ENCODE assay signal across 11 mouse cellular contexts in the genomic region with DNA sequence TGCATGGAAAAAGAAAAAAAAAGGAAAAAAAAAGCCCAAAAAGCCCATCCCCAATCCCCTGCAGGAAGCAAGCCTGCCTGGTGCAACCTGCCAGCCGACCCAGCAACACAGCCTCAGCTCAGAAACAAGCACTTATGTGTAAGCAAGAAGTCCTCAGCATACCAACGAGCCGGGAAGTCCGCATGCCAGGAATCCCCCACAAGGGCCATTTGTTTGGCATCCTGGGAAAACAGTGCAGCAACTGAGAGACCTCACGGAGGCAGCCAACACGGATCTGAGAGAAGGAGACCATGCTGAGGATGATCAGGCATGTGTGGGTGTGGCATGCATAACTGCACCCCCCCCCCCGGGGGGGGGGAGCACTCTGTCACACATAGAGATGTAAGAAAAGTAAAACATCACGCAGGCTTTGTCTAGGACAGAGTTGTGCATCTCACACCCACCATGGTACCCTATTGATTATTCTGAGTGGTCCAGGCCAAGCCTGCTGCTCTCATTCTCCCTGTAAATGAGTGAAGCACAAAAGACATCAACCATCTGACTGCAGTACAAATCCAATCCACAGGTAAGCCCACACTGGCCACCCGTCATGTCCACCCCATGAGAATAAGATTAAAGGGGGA. TPM values are rescaled to one million over a fixed set of nuclear protein-coding genes. Genes with fewer than 3 reads are reported as not detected.
DNase-seq lines count a peak whose midpoint lies in the region; ATAC-seq and TF ChIP-seq lines count a peak whose summit lies in the region.
"Had no signal": no experiment of that assay in that cellular context is flagged by ENCODE, and none has a peak within 500 bp of the region (broad histone marks: within the 10 kb centered on the region; RNA-seq: fewer than 3 reads in every experiment).

No protein-coding gene starts in this region.

- H3K4me3 ChIP-seq in lung, embryonic 14.5 days (ENCODE audit: low read depth, low read length) = no peak overlapping the region
- H3K4me3 ChIP-seq in thymus, adult 2 months (ENCODE audit: control insufficient read depth, insufficient read depth, low read length) = no peak overlapping the region
- no peak overlapping the region for H3K4me3 ChIP-seq in intestine, embryonic 16.5 days (ENCODE audit: low read length)
- H3K4me3 ChIP-seq: stomach, embryonic 15.5 days had no signal

- no peaks in the 10 kb centered on the region for H3K27me3 ChIP-seq in lung, embryonic 14.5 days (ENCODE audit: insufficient read depth, low read length)
- no peaks in the 10 kb centered on the region for H3K27me3 ChIP-seq in thymus, adult 2 months (ENCODE audit: control insufficient read depth, insufficient read depth, low read length)
- no peaks in the 10 kb centered on the region for H3K27me3 ChIP-seq in intestine, embryonic 16.5 days (replicated peaks; ENCODE audit: control insufficient read depth, insufficient read depth, low read length)
- H3K27me3 ChIP-seq: stomach, embryonic 15.5 days had no signal

- DNase-seq in cerebellum, postnatal 10 days = peak; percentile 41 to 56
- DNase-seq in layer of hippocampus, adult 11-12 months (ENCODE audit: low spot score) = peak; percentile 61
- DNase-seq in lung, embryonic 14.5 days = peak; percentile 54
- DNase-seq in right cerebral cortex, postnatal 10 days (ENCODE audit: low spot score in 2 of 2) = peak; percentile 83 to 89
- no peak for DNase-seq in thymus, adult 2 months
- DNase-seq in natural killer cell, adult 2 months (ENCODE audit: low spot score in 2 of 2) = no peak
- DNase-seq: kidney, postnatal 4 days had no signal

- H3K36me3 ChIP-seq in lung, embryonic 14.5 days (ENCODE audit: insufficient read depth) = no peaks in the 10 kb centered on the region
- H3K36me3 ChIP-seq in thymus, adult 2 months (ENCODE audit: control insufficient read depth, insufficient read depth, low read length) = no peaks in the 10 kb centered on the region
- no peaks in the 10 kb centered on the region for H3K36me3 ChIP-seq in intestine, embryonic 16.5 days (ENCODE audit: control insufficient read depth, insufficient read depth, low read length)
- H3K36me3 ChIP-seq: stomach, embryonic 15.5 days had no signal

- no peak for TF ChIP-seq CTCF in lung, embryonic 14.5 days (IDR thresholded peaks at IDR 0.05; ENCODE audit: low read depth)
- no peak for TF ChIP-seq CTCF in thymus, adult 2 months (IDR thresholded peaks at IDR 0.05; ENCODE audit: borderline replicate concordance, control insufficient read depth, extremely low read depth, insufficient read depth, low read length, poor library complexity)

- no peak overlapping the region for H3K9ac ChIP-seq in lung, embryonic 14.5 days
- H3K9ac ChIP-seq in intestine, embryonic 16.5 days (ENCODE audit: low read depth, low read length) = no peak overlapping the region
- H3K9ac ChIP-seq: stomach, embryonic 15.5 days had no signal

- 0 out of 2 replicates have a peak, but pooled peaks cover 3% of the 10 kb centered on the region for H3K4me1 ChIP-seq in lung, embryonic 14.5 days (ENCODE audit: insufficient read depth)
- no peaks in the 10 kb centered on the region for H3K4me1 ChIP-seq in thymus, adult 2 months (replicated peaks; ENCODE audit: control insufficient read depth, insufficient read depth, low read length)
- H3K4me1 ChIP-seq in intestine, embryonic 16.5 days (ENCODE audit: control insufficient read depth, insufficient read depth, low read length) = no peaks in the 10 kb centered on the region

- ATAC-seq in cerebellum, adult (ENCODE audit: insufficient number of reproducible peaks, low FRiP score, low TSS enrichment) = no peak
- peak; percentile 55 for ATAC-seq in lung, embryonic 14.5 days (ENCODE audit: insufficient read depth)
- no peak for ATAC-seq in intestine, embryonic 16.5 days

- no peak overlapping the region for H3K27ac ChIP-seq in lung, embryonic 14.5 days (ENCODE audit: low read depth)
- no peak overlapping the region for H3K27ac ChIP-seq in thymus, adult 2 months (ENCODE audit: control insufficient read depth, insufficient read depth, low read length)
- no peak overlapping the region for H3K27ac ChIP-seq in intestine, embryonic 16.5 days (ENCODE audit: low read length)
- H3K27ac ChIP-seq: stomach, embryonic 15.5 days had no signal

- no peaks in the 10 kb centered on the region for H3K9me3 ChIP-seq in lung, embryonic 14.5 days (ENCODE audit: low read depth, low read length)
- no peaks in the 10 kb centered on the region for H3K9me3 ChIP-seq in intestine, embryonic 16.5 days (ENCODE audit: control insufficient read depth, low read length)
- H3K9me3 ChIP-seq: stomach, embryonic 15.5 days had no signal

- 30% methylated on average over 9 of the region's 9 CpGs for WGBS in lung, embryonic 14.5 days
- WGBS in thymus, adult 2 months = 74% methylated on average over 9 of the region's 9 CpGs
- 39% methylated on average over 9 of the region's 9 CpGs for WGBS in intestine, embryonic 16.5 days

- TF ChIP-seq POLR2A in thymus, adult 2 months (IDR thresholded peaks at IDR 0.05; ENCODE audit: control insufficient read depth, extremely low read depth, insufficient read depth, low read length, poor library complexity) = no peak

- H3K4me2 ChIP-seq in lung, embryonic 14.5 days = no peak overlapping the region
- H3K4me2 ChIP-seq in intestine, embryonic 16.5 days (ENCODE audit: low read depth, low read length) = no peak overlapping the region
- H3K4me2 ChIP-seq: heart, embryonic 11.5 days; stomach, embryonic 15.5 days had no signal

RNA-seq across cellular contexts. Expression of gene Ptprt, which starts 24.4 kb away (rescaled TPM):
- polyA plus RNA-seq in lung, embryonic 14.5 days (2014; fragmentation: Nextera tagmentation; extraction: Ambion mirVana) = 1.7 and 3.4 TPM in 2 replicates
- polyA plus RNA-seq in thymus, adult 2 months (2012; rRNA removed) = 0.94 and 1.1 TPM in 2 replicates
- 0.84 and 1.2 TPM in 2 replicates for polyA plus RNA-seq in intestine, embryonic 16.5 days (2015; fragmentation: Nextera tagmentation; extraction: Ambion mirVana)

Comparison
In these comparisons a context has a peak if more than half of its experiments do, and no peak if none do; other contexts are left out.
1. DNase-seq: peak in cerebellum, postnatal 10 days (2 of 2), layer of hippocampus, adult 11-12 months (single experiment), lung, embryonic 14.5 days (single experiment) and right cerebral cortex, postnatal 10 days (2 of 2); none in thymus, adult 2 months (single experiment) and natural killer cell, adult 2 months (0 of 2).